Mouse (Mus musculus) spleen, postnatal 36 days (tissue): ENCODE data around the gene Tmod4.
"Not testable (repeated sequence)": the region's sequence is repeated elsewhere in the genome, so short reads cannot be mapped to it uniquely, and the experiment has no call there.

Source experiments
- DNase-seq, 2 experiments: peaks; one replicate each; pipeline ENCODE4 v3.0.0; 2022; ENCODE audit warnings: low spot score in 2 of 2, mixed read lengths in 1 of 2

The Tmod4 gene

DNA sequence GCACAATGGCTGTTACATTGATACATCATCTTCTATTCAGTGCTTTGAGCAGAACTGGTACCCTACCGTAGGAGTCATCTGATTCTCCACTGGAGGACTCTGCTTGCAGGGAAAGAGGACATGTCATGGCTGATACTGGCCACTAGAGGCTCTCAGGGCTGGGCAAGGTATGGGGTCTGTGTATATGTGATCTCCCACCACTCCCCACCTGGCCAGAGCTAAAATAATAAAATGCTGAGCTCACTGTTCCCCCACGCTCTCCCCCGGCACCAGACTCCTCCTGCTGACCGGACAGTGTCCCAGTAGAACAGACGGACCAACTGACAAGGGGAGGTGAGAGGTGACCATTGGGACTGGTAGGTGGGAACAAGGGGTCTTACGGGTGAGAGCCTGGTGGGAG lies at the start of gene Tmod4:
Gene Tmod4 (plus strand): TSS at position 231 of the 400 bp plus-strand sequence.
- DNase-seq, result no peak

- no peak for DNase-seq
Measured at GRCm38 (mm10) chr3:95088071-95088470, 36.2 kb upstream of the Tmod4 start.

DNA sequence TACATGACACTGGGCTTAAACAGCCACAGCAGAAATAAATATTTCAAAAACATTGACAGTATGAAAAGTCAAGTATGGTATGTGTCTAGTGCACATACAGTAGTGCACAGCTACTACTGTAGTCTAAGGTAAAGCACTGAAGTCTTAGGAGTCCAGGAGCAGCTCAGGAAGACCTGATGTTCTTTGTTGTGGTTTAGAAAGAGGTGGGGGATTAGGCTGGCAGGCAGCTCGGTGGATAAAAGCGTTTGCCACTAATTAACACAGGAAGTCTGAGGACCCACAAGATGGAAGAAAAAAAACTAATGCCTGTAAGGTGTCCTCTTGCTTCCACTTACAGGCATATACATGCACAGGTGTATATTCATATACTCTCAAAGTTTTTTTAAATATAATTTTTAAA lies 23.4 kb upstream of the Tmod4 start:
- DNase-seq, result no peak

GRCm38 (mm10) chr3:95105121-95105520 lies 19.2 kb upstream of the Tmod4 start:
- no peak for DNase-seq

GRCm38 (mm10) chr3:95105586-95106337 lies 18.5 kb upstream of the Tmod4 start:
- no peak for DNase-seq

DNA sequence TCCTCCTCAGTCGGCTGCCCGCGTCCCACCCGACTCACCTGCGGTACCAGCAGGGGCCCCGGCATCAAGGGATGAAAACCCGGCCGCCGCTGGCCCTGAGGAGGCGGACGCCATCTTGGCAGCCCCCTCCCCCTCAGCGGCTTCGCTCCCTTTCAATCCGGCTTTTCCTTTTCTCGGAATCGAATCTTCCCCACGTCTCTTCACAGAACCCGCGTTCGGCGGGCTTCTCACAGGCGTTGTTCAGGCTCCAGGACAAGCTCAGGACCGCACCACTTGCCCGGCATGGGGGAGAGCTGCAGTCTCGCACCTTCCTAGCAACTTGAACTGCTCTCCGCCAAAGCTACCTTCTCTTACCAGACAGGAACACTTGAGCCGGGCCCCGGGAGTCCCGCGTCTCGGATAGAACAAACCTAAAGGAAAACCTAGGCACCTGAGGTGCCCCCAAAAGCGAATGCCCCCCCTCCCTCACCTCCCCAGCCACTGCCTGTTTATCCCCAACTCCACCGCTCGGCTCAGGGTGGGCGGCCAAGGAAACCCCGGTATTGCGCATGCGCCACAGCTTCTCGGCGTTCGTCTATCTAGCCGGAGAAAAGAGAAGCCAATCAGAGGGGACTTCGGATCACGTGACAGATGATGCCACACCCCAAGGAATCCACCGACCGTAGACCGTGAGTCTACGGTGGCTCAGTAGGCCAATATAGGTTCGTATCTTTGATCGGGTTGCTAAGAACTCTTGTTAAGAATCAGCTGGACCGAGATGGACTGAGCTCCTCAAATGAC lies 17.7 kb upstream of the Tmod4 start, which contains the start of gene Pip5k1a:
Gene Pip5k1a (minus strand): TSS at position 593 of the 780 bp plus-strand sequence.
- peak; percentile 94 to 96 for DNase-seq

- DNase-seq, result not testable (repeated sequence)
Measured at GRCm38 (mm10) chr3:95107308-95107707, 17.0 kb upstream of the Tmod4 start.

GRCm38 (mm10) chr3:95107898-95108297 lies 16.4 kb upstream of the Tmod4 start:
- no peak for DNase-seq

GRCm38 (mm10) chr3:95110911-95111726 lies 13.2 kb upstream of the Tmod4 start, which contains the start of gene Vps72:
Vps72 (plus strand) TSS chr3:95111022.
- peak; percentile 88 to 89 for DNase-seq

DNA sequence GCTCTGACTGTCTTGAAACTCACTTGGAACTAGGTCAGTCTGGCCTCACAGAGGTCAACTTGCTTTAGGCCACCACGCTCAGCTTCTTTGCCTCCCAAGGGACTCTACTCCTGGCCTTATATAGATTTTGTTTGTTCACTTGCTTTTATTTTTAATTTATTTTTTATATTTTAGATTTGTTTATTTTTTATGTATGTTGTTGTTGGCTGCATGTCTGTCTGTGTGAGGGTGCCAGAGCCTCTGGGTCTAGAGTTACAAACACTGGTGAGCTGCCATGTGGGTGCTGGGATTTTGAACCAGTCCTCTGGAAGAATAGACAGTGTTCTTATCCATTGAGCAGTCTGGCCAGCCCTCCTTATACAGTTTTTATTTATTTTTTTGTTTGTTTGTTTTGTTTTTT lies 11.5 kb upstream of the Tmod4 start:
- DNase-seq, result no peak

DNA sequence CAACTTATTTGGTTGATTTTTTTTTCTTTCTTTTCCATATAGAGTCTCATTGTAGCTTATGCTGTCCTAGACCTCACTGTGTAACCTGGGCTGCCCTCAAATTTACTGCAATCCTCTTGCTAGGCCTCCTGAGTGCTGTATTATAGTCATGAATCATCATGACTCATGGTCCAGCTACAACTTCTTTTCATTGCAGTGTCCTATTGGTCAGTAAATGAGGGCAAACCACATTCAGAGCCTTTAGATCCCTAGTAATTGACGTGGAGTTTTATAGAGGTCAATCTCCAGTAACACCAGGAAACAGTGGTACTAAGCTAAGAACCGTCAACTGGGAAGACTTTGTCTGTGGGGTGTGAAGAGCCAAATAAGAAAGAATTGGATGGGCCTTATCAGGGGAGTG lies 6.5 kb upstream of the Tmod4 start:
- no peak for DNase-seq

GRCm38 (mm10) chr3:95121580-95121979 lies 2.7 kb upstream of the Tmod4 start:
- DNase-seq, result no peak

GRCm38 (mm10) chr3:95124972-95125371 lies 696 bp downstream of the Tmod4 start:
- no peak for DNase-seq

- no peak for DNase-seq
Measured at GRCm38 (mm10) chr3:95129226-95129651, 5.0 kb downstream of the Tmod4 start.

DNA sequence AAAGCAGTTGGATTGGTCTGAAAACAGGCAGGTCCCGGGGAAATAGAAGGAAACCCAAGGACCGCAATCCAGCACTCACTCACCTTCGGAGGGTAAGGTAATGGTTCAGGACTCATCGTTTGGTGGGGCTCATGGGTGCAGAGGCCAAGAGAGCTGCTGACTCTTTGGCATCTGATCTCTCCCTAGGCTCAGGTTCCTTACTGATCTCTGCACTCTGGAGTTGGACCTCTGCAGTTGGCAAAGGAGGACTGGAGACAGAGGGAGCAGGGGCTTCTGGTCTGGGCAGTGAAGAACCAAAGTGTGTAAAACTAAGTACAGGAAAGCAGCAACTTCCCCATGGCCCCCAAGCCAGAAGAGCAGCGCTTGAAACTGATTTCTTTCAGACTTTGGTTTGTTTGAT lies 5.8 kb downstream of the Tmod4 start:
- DNase-seq, result no peak

- DNase-seq, result not testable (repeated sequence)
Measured at GRCm38 (mm10) chr3:95132389-95132788, 8.1 kb downstream of the Tmod4 start.

GRCm38 (mm10) chr3:95133176-95133575 lies 8.9 kb downstream of the Tmod4 start:
- DNase-seq, result no peak

DNA sequence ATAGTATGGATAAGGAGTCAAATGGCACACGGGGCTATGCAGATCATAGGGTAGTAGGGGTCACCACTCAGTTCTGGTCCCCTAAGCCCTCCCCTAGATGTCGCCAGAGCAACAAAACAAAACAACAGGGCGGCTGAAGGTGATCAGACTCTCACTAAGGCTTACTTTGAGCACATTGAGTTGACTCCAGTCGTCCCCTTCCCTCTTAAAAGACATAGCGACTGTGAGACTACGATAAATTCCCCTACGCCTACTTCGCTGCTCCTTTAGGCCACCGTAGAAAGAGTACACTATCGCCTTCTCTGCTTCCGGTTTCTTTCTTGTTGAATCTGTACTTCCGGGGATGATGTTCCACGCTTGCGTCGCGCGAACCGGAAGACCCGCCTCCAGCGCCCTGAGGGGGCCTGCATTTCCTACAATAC lies 9.4 kb downstream of the Tmod4 start, which contains the start of the genes Scnm1 and Lysmd1:
Gene Scnm1 (minus strand): TSS at position 332 of the 422 bp plus-strand sequence.
Gene Lysmd1 (plus strand): TSS at position 409 of the 422 bp plus-strand sequence.
- DNase-seq, result peak; percentile 94 to 97

GRCm38 (mm10) chr3:95134133-95134532 lies 9.9 kb downstream of the Tmod4 start:
- DNase-seq, result not testable (repeated sequence)

GRCm38 (mm10) chr3:95135023-95135422 lies 10.7 kb downstream of the Tmod4 start:
- DNase-seq, result peak; percentile 61 to 78

DNA sequence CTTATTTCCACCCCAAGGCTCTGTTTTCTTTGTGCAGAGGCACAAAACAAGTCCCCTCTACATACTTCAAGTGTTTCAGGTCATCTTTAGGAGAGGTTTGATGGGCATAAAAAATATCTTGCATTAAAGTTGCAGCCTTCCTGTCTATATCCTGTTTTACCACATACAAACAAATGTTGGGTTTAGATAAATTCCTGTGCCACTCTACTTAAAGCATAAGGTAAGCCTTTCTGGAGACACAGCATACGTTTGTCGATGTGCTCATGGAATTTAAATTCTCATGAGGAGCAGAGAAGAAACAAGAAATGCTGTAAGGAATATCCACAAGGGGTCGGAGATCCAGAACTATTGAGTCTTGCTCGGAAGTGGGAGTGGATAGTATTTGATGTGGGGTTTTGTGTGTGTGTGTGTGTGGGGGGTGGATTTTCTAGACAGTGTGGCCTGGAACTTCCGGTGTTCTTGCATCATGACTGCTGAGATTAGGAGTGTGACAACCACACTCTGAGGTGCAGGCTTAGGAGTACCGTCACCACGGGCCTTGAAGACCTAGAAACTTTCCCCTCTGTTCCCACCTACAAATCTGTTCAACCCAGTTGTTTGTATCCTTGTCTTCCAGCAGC lies 11.3 kb downstream of the Tmod4 start:
- DNase-seq, result peak; percentile 34 to 52
